Mouse (Mus musculus) hindlimb bud, embryonic 11.5 days (tissue): ENCODE measurements around the gene Baiap2l2.

ENCODE experiments used
- DNase-seq: peaks from one replicate; pipeline ENCODE4 v3.0.0-alpha.2; 2012; ENCODE audit warnings: low read depth, low spot score; ENCODE audit errors: extremely low spot score

Baiap2l2 gene

DNA sequence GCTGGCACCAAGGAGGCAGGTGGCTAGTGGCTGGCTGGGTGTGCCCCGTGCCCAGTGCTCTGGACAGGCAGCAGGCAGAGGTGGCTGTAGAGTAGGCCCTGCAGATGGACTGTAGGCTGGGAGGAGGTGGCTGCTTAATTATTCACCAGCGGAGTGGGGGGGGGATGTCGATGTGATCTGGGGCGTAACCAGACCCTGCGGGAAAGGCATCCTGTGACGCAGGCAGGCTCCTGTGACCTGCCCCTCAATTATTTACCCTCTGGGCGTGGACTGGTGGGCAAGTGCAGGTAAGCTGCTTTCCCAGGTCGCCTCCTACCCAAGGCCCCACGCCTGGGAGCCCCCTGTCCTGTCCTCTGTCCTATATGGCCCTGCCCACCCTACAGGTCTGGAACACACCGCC is at the start of gene Baiap2l2:
Gene Baiap2l2, minus strand, starts transcription at position 139 of the 400 bp plus-strand sequence.
- no peak for DNase-seq

- DNase-seq = no peak
These were observed 48.1 kb upstream of the Baiap2l2 start for GRCm38 (mm10) chr15:79333409-79333808.

DNA sequence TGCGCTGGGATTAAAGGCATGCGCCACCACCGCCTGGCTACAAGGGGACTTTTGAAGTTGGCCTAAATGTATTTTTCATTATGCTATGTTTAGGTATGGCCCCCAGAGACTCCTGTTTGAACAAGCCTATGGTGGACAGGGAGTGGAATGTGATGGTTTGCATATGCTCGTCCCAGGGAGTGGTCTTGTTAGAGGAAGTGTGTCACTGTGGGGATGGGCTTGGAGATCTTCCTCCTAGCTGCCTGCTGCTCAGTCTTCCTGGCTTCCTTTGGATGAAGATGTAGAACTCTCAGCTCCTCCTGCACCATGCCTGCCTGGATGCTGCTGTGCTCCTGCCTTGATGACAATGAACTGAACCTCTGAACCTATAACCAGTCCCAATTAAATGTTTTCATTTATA is 45.2 kb upstream of the Baiap2l2 start:
- DNase-seq = no peak

DNA sequence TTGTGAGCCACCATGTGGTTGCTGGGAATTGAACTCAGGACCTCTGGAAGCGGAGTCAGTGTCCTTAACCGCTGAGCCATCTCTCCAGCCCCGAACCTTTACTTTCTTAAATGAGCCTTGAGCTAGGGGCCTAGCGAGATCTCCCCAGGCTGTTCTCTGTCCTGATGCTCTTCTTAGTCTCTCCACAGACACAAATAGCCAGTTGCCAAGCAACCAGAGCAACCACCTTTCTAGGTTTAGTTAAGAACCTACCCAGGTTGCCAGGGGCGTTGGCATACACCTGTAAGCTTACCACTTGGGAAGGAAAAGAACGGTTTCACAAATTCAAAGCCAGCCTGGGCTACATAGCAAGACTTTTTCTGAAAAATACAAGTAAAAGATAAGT is 44.6 kb upstream of the Baiap2l2 start:
- DNase-seq = no peak

- no peak for DNase-seq
These were observed 44.1 kb upstream of the Baiap2l2 start for GRCm38 (mm10) chr15:79329346-79329978.

DNA sequence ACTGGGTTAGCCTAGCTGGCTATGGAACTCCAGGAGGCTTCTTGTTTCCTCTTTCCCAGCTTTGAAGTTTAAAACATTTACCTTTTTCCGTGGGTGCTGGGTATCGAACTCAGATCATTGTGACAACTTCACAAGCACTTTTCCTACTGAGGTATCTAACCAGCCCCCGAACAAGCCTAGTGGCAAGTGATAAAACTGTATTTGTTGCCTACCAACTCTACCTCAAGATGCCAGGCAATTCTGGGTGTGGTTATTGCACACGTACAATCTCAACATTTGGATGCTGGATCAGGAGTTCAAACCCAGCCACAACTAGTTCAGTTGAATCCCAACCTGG is 43.6 kb upstream of the Baiap2l2 start:
- no peak for DNase-seq

GRCm38 (mm10) chr15:79328058-79328938 is 43.0 kb upstream of the Baiap2l2 start, which contains the start of gene Pla2g6:
Gene Pla2g6 (minus strand): TSS chr15:79328390.
- DNase-seq = peak; percentile 92

- no peak for DNase-seq
These were observed 41.9 kb upstream of the Baiap2l2 start for GRCm38 (mm10) chr15:79326971-79327961.

DNA sequence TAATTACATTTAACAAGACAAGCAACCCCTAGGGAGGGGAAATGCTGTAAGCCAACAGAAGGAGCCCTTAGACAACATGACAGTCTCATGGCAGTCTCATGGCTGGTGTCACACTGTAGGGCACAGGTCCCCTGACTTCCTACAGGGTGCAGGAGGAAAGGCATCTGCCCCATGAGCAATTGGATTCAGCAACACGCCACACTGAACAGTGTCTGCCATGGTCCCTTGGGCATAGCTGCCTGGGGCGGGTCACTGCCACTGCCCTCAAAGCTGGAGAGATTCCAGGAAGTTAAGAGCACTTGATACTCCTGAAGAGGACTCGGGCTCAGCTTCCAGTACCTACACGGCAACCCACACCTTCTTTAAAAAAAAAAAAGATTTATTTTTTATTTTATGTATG is 40.9 kb upstream of the Baiap2l2 start:
- no peak for DNase-seq

- DNase-seq = no peak
These were observed 40.4 kb upstream of the Baiap2l2 start for GRCm38 (mm10) chr15:79325742-79326141.

DNA sequence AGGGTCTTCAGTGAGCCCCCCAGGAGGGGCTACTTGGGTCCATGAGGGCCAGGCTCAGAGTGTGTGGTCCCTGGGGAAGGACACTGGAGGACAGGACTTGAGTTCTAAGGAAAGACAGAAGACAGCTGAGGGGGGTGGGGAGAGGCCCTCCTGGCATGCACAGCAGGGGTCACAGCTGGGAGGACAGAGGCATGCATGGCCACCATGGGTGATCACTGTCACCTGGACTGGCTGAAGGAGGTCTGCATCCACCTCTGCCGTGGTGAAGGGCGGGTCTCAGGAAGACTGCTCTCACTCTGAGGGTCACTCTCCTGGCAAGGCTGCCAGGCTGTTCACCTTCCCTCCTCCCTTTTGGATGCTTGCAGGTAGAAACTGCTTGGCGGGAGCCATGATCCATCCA is 39.0 kb upstream of the Baiap2l2 start:
- DNase-seq = no peak

- no peak for DNase-seq
These were observed 38.4 kb upstream of the Baiap2l2 start for GRCm38 (mm10) chr15:79323791-79324155.

DNA sequence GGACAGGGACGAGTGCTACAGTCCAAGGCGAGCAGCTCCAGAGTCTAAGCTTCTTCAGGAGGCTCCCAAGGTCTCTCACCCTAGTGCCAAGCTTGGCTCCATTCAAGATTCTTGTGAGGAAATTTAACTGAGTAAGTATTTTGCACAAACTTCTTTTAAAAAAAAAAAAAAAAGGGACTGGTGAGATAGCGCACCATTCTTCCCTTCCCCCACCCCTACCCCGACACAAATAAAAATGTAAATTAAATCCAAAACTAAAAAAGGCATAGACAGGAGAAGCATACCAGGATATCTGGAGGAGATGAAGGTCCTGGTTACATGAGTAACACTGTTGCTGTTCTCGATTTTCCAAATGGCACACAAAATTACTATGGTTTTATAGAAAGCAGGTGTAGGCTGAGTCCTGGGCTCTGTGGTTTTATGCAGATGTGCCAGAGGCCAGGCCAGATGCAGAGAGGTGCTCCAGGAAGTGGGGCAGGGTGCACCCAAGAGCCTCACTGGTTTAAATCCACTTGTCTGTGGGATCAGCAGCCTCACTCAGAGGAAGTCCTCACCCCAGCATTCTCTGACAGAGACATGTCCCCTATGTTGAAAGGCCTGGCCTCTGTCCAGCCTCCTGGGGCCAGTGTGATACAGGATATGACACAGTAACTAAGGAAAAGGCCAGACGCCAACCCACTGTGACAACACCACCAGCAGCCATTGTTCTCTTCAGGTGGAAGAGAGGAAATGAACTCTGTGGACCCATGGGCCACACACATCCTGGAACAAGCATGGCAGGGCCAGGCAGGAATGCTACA is 37.9 kb upstream of the Baiap2l2 start:
- no peak for DNase-seq

DNA sequence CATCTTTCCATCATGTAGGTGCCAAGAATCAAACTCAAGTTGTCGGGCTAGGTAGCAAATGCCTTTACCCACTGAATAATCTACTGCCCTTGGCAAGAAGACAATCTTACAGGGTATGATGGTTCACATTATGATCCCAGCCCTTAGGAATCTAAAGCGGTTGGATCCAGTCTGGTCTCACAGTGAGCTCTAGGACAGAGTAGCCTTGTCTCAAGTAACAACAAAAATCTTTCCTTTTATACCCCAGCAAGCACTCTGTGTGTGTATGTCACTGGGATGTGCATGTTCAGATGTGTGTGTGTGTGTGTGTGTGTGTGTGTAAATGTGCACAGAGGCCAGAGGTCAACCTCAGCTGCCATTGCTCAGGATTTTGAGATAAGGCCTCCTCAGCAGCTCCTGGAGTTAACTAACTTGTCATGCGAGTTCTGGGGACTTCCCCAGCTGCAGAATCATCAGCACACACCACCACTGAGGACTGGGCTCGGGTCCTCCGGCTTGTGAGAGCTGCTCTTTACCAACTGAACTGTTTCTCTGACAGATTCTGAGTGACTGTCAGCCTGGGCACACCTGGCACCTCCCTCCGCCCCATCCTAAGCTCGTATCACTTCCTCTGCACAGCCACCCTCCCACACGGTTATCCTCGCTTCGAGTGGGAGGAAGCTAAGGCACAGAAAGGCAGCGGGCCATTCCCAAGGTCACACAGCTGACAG is 37.1 kb upstream of the Baiap2l2 start:
- no peak for DNase-seq

DNA sequence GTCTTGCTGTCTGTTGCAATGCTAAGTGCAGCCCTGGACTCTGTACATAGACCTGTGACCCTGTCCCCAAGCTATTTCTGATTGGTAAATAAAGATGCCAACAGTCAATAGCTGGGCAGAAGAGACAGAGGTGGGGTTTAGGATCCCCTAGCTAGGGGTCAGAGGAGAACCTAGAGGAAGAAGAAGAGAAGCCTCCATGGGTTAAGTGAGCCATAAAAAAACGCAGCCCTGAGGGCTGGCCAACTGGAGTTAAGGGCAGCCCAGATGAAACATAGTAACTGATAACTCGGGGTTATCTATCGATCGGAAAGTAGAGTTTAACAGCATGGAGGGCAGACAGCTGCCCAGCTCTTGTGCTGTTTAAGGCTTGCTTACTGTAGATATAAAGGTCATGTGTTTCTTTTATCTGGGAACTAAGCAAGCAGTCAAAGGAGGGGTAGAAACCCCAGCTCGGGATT is 36.4 kb upstream of the Baiap2l2 start:
- DNase-seq = no peak

GRCm38 (mm10) chr15:79313848-79314369 is 28.6 kb upstream of the Baiap2l2 start:
- no peak for DNase-seq

GRCm38 (mm10) chr15:79307861-79308260 is 22.5 kb upstream of the Baiap2l2 start:
- no peak for DNase-seq

DNA sequence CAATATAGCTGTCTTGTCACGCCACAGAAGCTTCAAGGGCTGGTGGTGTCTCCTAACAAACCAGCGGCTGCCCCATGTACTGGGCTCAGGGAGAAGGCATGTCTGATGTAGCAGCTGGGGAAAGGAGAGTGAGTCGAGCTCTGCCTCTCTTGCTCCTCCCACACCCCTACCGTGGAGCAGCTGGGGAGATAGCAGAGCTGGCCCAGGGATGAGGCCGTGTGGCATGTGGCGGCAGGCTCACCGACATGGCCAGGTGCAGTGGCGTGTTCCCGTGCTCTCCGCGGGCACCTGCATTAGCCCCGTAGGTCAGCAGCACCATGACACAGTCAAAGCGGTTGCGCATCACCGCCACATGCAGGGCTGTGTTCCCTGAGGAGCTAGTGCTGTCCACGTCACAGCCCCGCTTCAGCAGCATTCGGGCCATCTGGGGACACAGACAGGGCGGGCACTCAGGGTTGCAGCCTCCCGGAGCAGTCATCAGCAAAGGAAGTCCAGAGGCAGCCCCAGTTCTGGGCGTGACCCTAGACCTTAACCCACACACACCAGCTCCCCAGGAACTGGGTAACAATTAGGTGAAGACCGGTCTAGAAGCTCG is 20.8 kb upstream of the Baiap2l2 start:
- no peak for DNase-seq

DNA sequence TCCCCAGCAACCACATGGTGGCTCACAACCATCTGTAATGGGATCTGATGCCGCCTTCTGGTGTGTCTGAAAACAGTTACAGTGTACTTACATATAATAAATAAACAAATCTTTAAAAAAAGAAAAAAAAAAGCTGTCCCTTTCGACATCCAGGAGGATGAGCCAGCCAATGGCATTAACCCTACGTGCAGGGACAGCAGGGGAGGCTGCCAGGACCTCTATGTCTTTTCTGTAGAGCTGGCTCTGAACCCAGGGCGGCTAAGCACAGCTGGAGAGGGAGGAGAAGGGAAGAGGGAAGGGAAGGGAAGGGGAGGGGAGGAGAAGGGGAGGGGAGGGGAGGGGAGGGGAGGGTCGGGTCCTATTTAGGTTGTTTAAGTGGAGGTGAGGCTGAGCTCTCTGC is 19.5 kb upstream of the Baiap2l2 start:
- no peak for DNase-seq
